In genomic region chr1:175639072-175639471, GRCm38 (mm10) we compare ENCODE assay signal across 26 mouse cellular contexts. TPM values are rescaled to one million over a fixed set of nuclear protein-coding genes. Genes with fewer than 3 reads are reported as not detected.
DNase-seq lines count a peak whose midpoint lies in the region; ATAC-seq and TF ChIP-seq lines count a peak whose summit lies in the region.
"Had no signal": no experiment of that assay in that cellular context is flagged by ENCODE, and none has a peak within 500 bp of the region (broad histone marks: within the 10 kb centered on the region; RNA-seq: fewer than 3 reads in every experiment).

No protein-coding gene starts in this region.

- H3K9me3 ChIP-seq in liver, embryonic 13.5 days (replicated peaks), result no peaks in the 10 kb centered on the region
- H3K9me3 ChIP-seq in liver, embryonic 12.5 days (replicated peaks), result no peaks in the 10 kb centered on the region
- H3K9me3 ChIP-seq: embryonic facial prominence, embryonic 13.5 days; embryonic facial prominence, embryonic 15.5 days; forebrain, embryonic 10.5 days; forebrain, embryonic 12.5 days had no signal

- H3K4me2 ChIP-seq in liver, embryonic 13.5 days, result no peak overlapping the region
- H3K4me2 ChIP-seq in liver, embryonic 12.5 days, result no peak overlapping the region
- H3K4me2 ChIP-seq: embryonic facial prominence, embryonic 13.5 days; embryonic facial prominence, embryonic 15.5 days; forebrain, embryonic 12.5 days had no signal

- no peaks in the 10 kb centered on the region for H3K36me3 ChIP-seq in liver, embryonic 13.5 days
- no peaks in the 10 kb centered on the region for H3K36me3 ChIP-seq in liver, embryonic 12.5 days
- H3K36me3 ChIP-seq in spleen, adult 2 months (ENCODE audit: control insufficient read depth, insufficient read depth, low read length), result peaks cover 2% of the 10 kb centered on the region; the same call in 1 of the 2 replicates
- H3K36me3 ChIP-seq: embryonic facial prominence, embryonic 13.5 days; embryonic facial prominence, embryonic 15.5 days; forebrain, embryonic 10.5 days; forebrain, embryonic 12.5 days had no signal

- H3K27me3 ChIP-seq in liver, embryonic 13.5 days, result no peaks in the 10 kb centered on the region
- H3K27me3 ChIP-seq in liver, embryonic 12.5 days (replicated peaks), result no peaks in the 10 kb centered on the region
- no peaks in the 10 kb centered on the region for H3K27me3 ChIP-seq in spleen, adult 2 months (ENCODE audit: control insufficient read depth, insufficient read depth, low read length)
- H3K27me3 ChIP-seq: embryonic facial prominence, embryonic 13.5 days; embryonic facial prominence, embryonic 15.5 days; forebrain, embryonic 12.5 days had no signal

- peak; percentile 36; the same call in 1 of the 2 replicates for ATAC-seq in liver, embryonic 13.5 days (ENCODE audit: low read depth)
- no peak for ATAC-seq in liver, embryonic 12.5 days
- ATAC-seq: forebrain, embryonic 14.5 days; forebrain, embryonic 16.5 days had no signal

- DNase-seq in liver, embryonic 13.5 days, result no peak
- no peak for DNase-seq in spleen, adult 2 months (ENCODE audit: low read depth in 1 of 2, low spot score in 2 of 2)
- no peak for DNase-seq in spleen, adult 12 weeks (ENCODE audit: low spot score)
- DNase-seq in right cerebral cortex, postnatal 4 days, result no peak
- DNase-seq in thymus, postnatal 4 days, result no peak
- DNase-seq: adrenal gland, adult 2 months; adrenal gland, postnatal 10 days; adrenal gland, postnatal 25 days; cerebellum, adult 11 months; cerebellum, adult 18-20 months; cerebellum, adult 8-10 months; cerebellum, adult 9-11 months; cerebellum, postnatal 14 days; cerebellum, postnatal 36 days; embryo, embryonic 11 days had no signal

- 0 out of 2 replicates have a peak, but pooled peaks cover 5% of the 10 kb centered on the region for H3K4me1 ChIP-seq in liver, embryonic 13.5 days (replicated peaks)
- no peaks in the 10 kb centered on the region for H3K4me1 ChIP-seq in liver, embryonic 12.5 days
- H3K4me1 ChIP-seq in spleen, adult 2 months (ENCODE audit: control insufficient read depth, insufficient read depth, insufficient read length), result peaks cover 41% of the 10 kb centered on the region
- no peaks in the 10 kb centered on the region for H3K4me1 ChIP-seq in brown adipose tissue, adult 24 weeks (ENCODE audit: control insufficient read depth, insufficient read depth, insufficient read length, low read length)
- H3K4me1 ChIP-seq: embryonic facial prominence, embryonic 13.5 days; embryonic facial prominence, embryonic 15.5 days; forebrain, embryonic 10.5 days; forebrain, embryonic 12.5 days had no signal

- TF ChIP-seq CTCF in spleen, adult 2 months (IDR thresholded peaks at IDR 0.05; ENCODE audit: extremely low read depth, insufficient read depth, insufficient read length, insufficient replicate concordance), result no peak

- no peak for TF ChIP-seq POLR2A in spleen, adult 2 months (IDR thresholded peaks at IDR 0.05; ENCODE audit: low read depth, low read length)

- H3K9ac ChIP-seq in liver, embryonic 13.5 days, result no peak overlapping the region
- no peak overlapping the region for H3K9ac ChIP-seq in liver, embryonic 12.5 days
- H3K9ac ChIP-seq: embryonic facial prominence, embryonic 13.5 days; embryonic facial prominence, embryonic 15.5 days; forebrain, embryonic 12.5 days had no signal

- H3K4me3 ChIP-seq in liver, embryonic 13.5 days (replicated peaks), result no peak overlapping the region
- H3K4me3 ChIP-seq in liver, embryonic 12.5 days, result no peak overlapping the region
- no peak overlapping the region for H3K4me3 ChIP-seq in spleen, adult 2 months (ENCODE audit: extremely low read depth, insufficient read depth, insufficient read length)
- no peak overlapping the region for H3K4me3 ChIP-seq in brown adipose tissue, adult 24 weeks (ENCODE audit: insufficient read depth, low read depth, low read length)
- H3K4me3 ChIP-seq: embryonic facial prominence, embryonic 13.5 days; embryonic facial prominence, embryonic 15.5 days; erythroblast, embryonic 14.5 days; forebrain, embryonic 10.5 days; forebrain, embryonic 12.5 days had no signal

- 62% methylated on average over 7 of the region's 7 CpGs for WGBS in liver, embryonic 13.5 days (ENCODE audit: insufficient replicate concordance)
- whole genome bisulfite sequencing in liver, embryonic 12.5 days (ENCODE audit: insufficient replicate concordance), result 60% methylated on average over 7 of the region's 7 CpGs
- WGBS in spleen, adult 2 months, result 85% methylated on average over 7 of the region's 7 CpGs

- H3K27ac ChIP-seq in liver, embryonic 13.5 days, result no peak overlapping the region
- no peak overlapping the region for H3K27ac ChIP-seq in liver, embryonic 12.5 days
- peak overlapping the region; percentile 45; the same call in 1 of the 2 replicates for H3K27ac ChIP-seq in spleen, adult 2 months (ENCODE audit: insufficient read depth, low read length)
- H3K27ac ChIP-seq in brown adipose tissue, adult 24 weeks (replicated peaks; ENCODE audit: low read depth, low read length), result 0 out of 2 replicates have a peak overlapping the region, but pooled peaks have one; percentile 26
- H3K27ac ChIP-seq: embryonic facial prominence, embryonic 13.5 days; embryonic facial prominence, embryonic 15.5 days; forebrain, embryonic 10.5 days; forebrain, embryonic 12.5 days had no signal

RNA-seq across cellular contexts. Expression of gene Fh1, which starts 13.6 kb away (rescaled TPM):
- 85.3 and 88.1 TPM in 2 replicates for polyA plus RNA-seq in liver, embryonic 13.5 days (2015; fragmentation: Nextera tagmentation; extraction: Ambion mirVana)
- polyA plus RNA-seq in liver, embryonic 12.5 days (2016; fragmentation: Nextera tagmentation; extraction: Ambion mirVana), result 80.2 and 87.8 TPM in 2 replicates
- 11.1 and 11.2 TPM in 2 replicates for polyA plus RNA-seq in spleen, adult 2 months (2012; rRNA removed)
- 1,161 and 1,563 TPM in 2 replicates for polyA plus RNA-seq in brown adipose tissue, adult 24 weeks (2012; ENCODE audit: insufficient read depth, insufficient read length, missing spikeins)

RNA-seq across cellular contexts. Expression of gene Kmo, which starts 18.9 kb away (rescaled TPM):
- polyA plus RNA-seq in liver, embryonic 13.5 days (2015; fragmentation: Nextera tagmentation; extraction: Ambion mirVana), result 5.6 and 8.1 TPM in 2 replicates
- polyA plus RNA-seq in liver, embryonic 12.5 days (2016; fragmentation: Nextera tagmentation; extraction: Ambion mirVana), result 2.9 and 3.2 TPM in 2 replicates
- polyA plus RNA-seq in spleen, adult 2 months (2012; rRNA removed), result 11.1 and 11.8 TPM in 2 replicates
- polyA plus RNA-seq in brown adipose tissue, adult 24 weeks (2012; ENCODE audit: insufficient read depth, insufficient read length, missing spikeins), result 2.0 TPM in 1 of 2 replicates, not detected in the other
- polyA plus RNA-seq: erythroblast, embryonic 14.5 days; forebrain, embryonic 14.5 days; forebrain, embryonic 16.5 days had no signal

RNA-seq across cellular contexts. Expression of gene Opn3, which starts 53.5 kb away (rescaled TPM):
- 1.5 and 1.9 TPM in 2 replicates for polyA plus RNA-seq in liver, embryonic 13.5 days (2015; fragmentation: Nextera tagmentation; extraction: Ambion mirVana)
- 2.5 and 3.1 TPM in 2 replicates for polyA plus RNA-seq in liver, embryonic 12.5 days (2016; fragmentation: Nextera tagmentation; extraction: Ambion mirVana)
- polyA plus RNA-seq in spleen, adult 2 months (2012; rRNA removed), result 1.4 and 2.8 TPM in 2 replicates
- 1.7 and 1.8 TPM in 2 replicates for polyA plus RNA-seq in brown adipose tissue, adult 24 weeks (2012; ENCODE audit: insufficient read depth, insufficient read length, missing spikeins)
- polyA plus RNA-seq: erythroblast, embryonic 14.5 days had no signal

RNA-seq across cellular contexts. Expression of gene Chml, which starts 53.6 kb away (rescaled TPM):
- 0.62 and 1.1 TPM in 2 replicates for polyA plus RNA-seq in liver, embryonic 13.5 days (2015; fragmentation: Nextera tagmentation; extraction: Ambion mirVana)
- polyA plus RNA-seq in liver, embryonic 12.5 days (2016; fragmentation: Nextera tagmentation; extraction: Ambion mirVana), result 1.6 TPM in 2 replicates
- 4.6 and 16.3 TPM in 2 replicates for polyA plus RNA-seq in spleen, adult 2 months (2012; rRNA removed)
- polyA plus RNA-seq in brown adipose tissue, adult 24 weeks (2012; ENCODE audit: insufficient read depth, insufficient read length, missing spikeins), result 2.4 and 2.9 TPM in 2 replicates

RNA-seq across cellular contexts. Expression of gene Wdr64, which starts 59.3 kb away (rescaled TPM):
- polyA plus RNA-seq in liver, embryonic 13.5 days (2015; fragmentation: Nextera tagmentation; extraction: Ambion mirVana), result not detected in 2 replicates
- not detected in 2 replicates for polyA plus RNA-seq in liver, embryonic 12.5 days (2016; fragmentation: Nextera tagmentation; extraction: Ambion mirVana)
- not detected in 2 replicates for polyA plus RNA-seq in spleen, adult 2 months (2012; rRNA removed)
- not detected in 2 replicates for polyA plus RNA-seq in brown adipose tissue, adult 24 weeks (2012; ENCODE audit: insufficient read depth, insufficient read length, missing spikeins)
- polyA plus RNA-seq: adrenal gland, adult 2 months; C2C12; embryonic facial prominence, embryonic 11.5 days; embryonic facial prominence, embryonic 13.5 days; embryonic facial prominence, embryonic 15.5 days; erythroblast, embryonic 14.5 days; forebrain, embryonic 10.5 days; forebrain, embryonic 12.5 days; forebrain, embryonic 14.5 days; forebrain, embryonic 16.5 days had no signal

Comparison
In these comparisons a context has a peak if more than half of its experiments do, and no peak if none do; other contexts are left out.
1. H3K27ac ChIP-seq: peak in spleen, adult 2 months (single experiment) and brown adipose tissue, adult 24 weeks (single experiment); none in liver, embryonic 13.5 days (single experiment) and liver, embryonic 12.5 days (single experiment).
2. RNA of gene Fh1, which starts 13.6 kb away (polyA plus RNA-seq): 1,161 to 1,563 TPM in brown adipose tissue, adult 24 weeks; 80.2 to 87.8 TPM in liver, embryonic 12.5 days, 85.3 to 88.1 TPM in liver, embryonic 13.5 days and 11.1 to 11.2 TPM in spleen, adult 2 months; every median in the first group is over 10 times any median in the second.